Mouse (Mus musculus) thymus, adult 2 months (tissue): ENCODE measurements around the gene Trim80. TPM values are rescaled to one million over a fixed set of nuclear protein-coding genes. Genes with fewer than 3 reads are reported as not detected.

Experiments used
- DNase-seq: peaks from one replicate; pipeline ENCODE4 v3.0.0; 2021
- H3K27ac ChIP-seq: fragments of 200-500 bp; 2 replicates; pipeline ENCODE4 v1.5.1; 2012; ENCODE audit warnings: low read length, control low read depth; ENCODE audit not compliant: control insufficient read depth, insufficient read depth
- H3K27me3 ChIP-seq: fragments of 200-500 bp; 2 replicates; pipeline ENCODE4 v1.6.1; 2012; ENCODE audit warnings: mild to moderate bottlenecking, low read length, moderate library complexity, mixed read lengths; ENCODE audit not compliant: control insufficient read depth, insufficient read depth
- H3K36me3 ChIP-seq: fragments of 200-500 bp; 2 replicates; pipeline ENCODE4 v1.6.1; 2012; ENCODE audit warnings: mild to moderate bottlenecking, low read length, moderate library complexity; ENCODE audit not compliant: control insufficient read depth, insufficient read depth
- H3K4me1 ChIP-seq: fragments of 200-500 bp; replicated peaks from 2 replicates; pipeline ENCODE4 v1.6.1; 2012; ENCODE audit warnings: low read length; ENCODE audit not compliant: control insufficient read depth, insufficient read depth
- H3K4me3 ChIP-seq: fragments of 200-500 bp; 2 replicates; pipeline ENCODE4 v1.5.1; 2012; ENCODE audit warnings: mild to moderate bottlenecking, low read length, control low read depth, moderate library complexity; ENCODE audit not compliant: control insufficient read depth, insufficient read depth
- CTCF ChIP-seq: fragments of 200-500 bp; IDR thresholded peaks from 2 replicates; pipeline ENCODE4 v1.5.1; 2012; ENCODE audit warnings: mild to moderate bottlenecking, control low read depth, low read length, moderate library complexity, borderline replicate concordance; ENCODE audit not compliant: control insufficient read depth, poor library complexity, insufficient read depth; ENCODE audit errors: extremely low read depth
- POLR2A ChIP-seq: fragments of 200-500 bp; IDR thresholded peaks from 2 replicates; pipeline ENCODE4 v1.6.1; 2012; ENCODE audit warnings: mild to moderate bottlenecking, low read length, control low read depth, moderate library complexity; ENCODE audit not compliant: control insufficient read depth, poor library complexity, insufficient read depth; ENCODE audit errors: extremely low read depth
- WGBS: fragments of 180-500 bp; shearing (Covaris S2); methylation state at CpG from one replicate; pipeline ENCODE4 v1.1.7; 2018; 5-methylcytosine and 5-hydroxymethylcytosine counted together
- polyA plus RNA-seq: library from polyadenylated mRNA; depleted of rRNA; stranded (reverse); fragments of >200 nt; gene quantifications from 2 replicates; pipeline ENCODE4 v1.2.3, GENCODE M21; 2012

Gene Trim80
- polyA plus RNA-seq, 1 experiment, result 0.80 TPM

GRCm38 (mm10) chr11:115403338-115404124 is 36.8 kb upstream of the Trim80 start, which contains the start of gene Mrpl58:
Gene Mrpl58 (plus strand): TSS chr11:115403752.
- H3K36me3 ChIP-seq, result no peaks in the 10 kb centered on the region
- TF ChIP-seq POLR2A (peak; percentile 71; the same call in 1 of the 2 replicates), CTCF (0 out of 2 replicates have a peak, but pooled peaks have one; percentile 50)
- 4% methylated on average over 50 of the region's 50 CpGs for WGBS
- DNase-seq, result peak; percentile 84
- H3K27ac ChIP-seq, result peak within 1 kb of the TSS; percentile 73
- H3K4me1 ChIP-seq, result peaks cover 36% of the 10 kb centered on the region
- H3K4me3 ChIP-seq, result peak within 1 kb of the TSS; percentile 87
- H3K27me3 ChIP-seq, result no peaks in the 10 kb centered on the region

- Histone ChIP-seq H3K4me3 (no peak overlapping the region), H3K27me3 (no peaks in the 10 kb centered on the region), H3K4me1 (peaks cover 55% of the 10 kb centered on the region), H3K36me3 (peaks cover 6% of the 10 kb centered on the region), H3K27ac (peak overlapping the region; percentile 98)
- 91% methylated on average over 6 of the region's 6 CpGs for WGBS
- no peak for DNase-seq
- TF ChIP-seq CTCF, result no peak
- TF ChIP-seq POLR2A, result no peak
Measured at GRCm38 (mm10) chr11:115405723-115406122, 34.6 kb upstream of the Trim80 start.

- 6% methylated on average over 17 of the region's 17 CpGs for WGBS
- Histone ChIP-seq H3K4me3 (peak overlapping the region; percentile 3; the same call in 1 of the 2 replicates), H3K27me3 (no peaks in the 10 kb centered on the region), H3K36me3 (peaks cover 10% of the 10 kb centered on the region), H3K4me1 (peaks cover 65% of the 10 kb centered on the region), H3K27ac (peak overlapping the region; percentile 98)
- DNase-seq, result peak; percentile 81
- TF ChIP-seq POLR2A (0 out of 2 replicates have a peak, but pooled peaks have one; percentile 36), CTCF (no peak)
Measured at GRCm38 (mm10) chr11:115406858-115407401, 33.4 kb upstream of the Trim80 start.

- peak; percentile 73 for DNase-seq
- Histone ChIP-seq H3K4me1 (peaks cover 64% of the 10 kb centered on the region), H3K4me3 (peak overlapping the region; percentile 5), H3K27me3 (no peaks in the 10 kb centered on the region), H3K36me3 (peaks cover 10% of the 10 kb centered on the region), H3K27ac (peak overlapping the region; percentile 98)
- 6% methylated on average over 6 of the region's 6 CpGs for WGBS
- 0 out of 2 replicates have a peak, but pooled peaks have one; percentile 16 for TF ChIP-seq POLR2A
- TF ChIP-seq CTCF, result no peak
Measured at GRCm38 (mm10) chr11:115408266-115408920, 32.0 kb upstream of the Trim80 start.

GRCm38 (mm10) chr11:115409556-115409955 is 30.8 kb upstream of the Trim80 start:
- TF ChIP-seq POLR2A (no peak), CTCF (no peak)
- DNase-seq, result no peak
- Histone ChIP-seq H3K27ac (peak overlapping the region; percentile 98), H3K4me3 (no peak overlapping the region), H3K4me1 (peaks cover 67% of the 10 kb centered on the region), H3K27me3 (no peaks in the 10 kb centered on the region), H3K36me3 (peaks cover 10% of the 10 kb centered on the region)
- 93% methylated on average over 7 of the region's 7 CpGs for WGBS

- Histone ChIP-seq H3K27ac (peak within 1 kb of the TSS; percentile 58), H3K4me1 (peaks cover 34% of the 10 kb centered on the region), H3K27me3 (no peaks in the 10 kb centered on the region), H3K4me3 (peak within 1 kb of the TSS; percentile 97), H3K36me3 (peaks cover 15% of the 10 kb centered on the region)
- 1% methylated on average over 54 of the region's 56 CpGs for WGBS
- TF ChIP-seq POLR2A, result peak; percentile 93
- no peak for TF ChIP-seq CTCF
- peak; percentile 95 for DNase-seq
Measured at GRCm38 (mm10) chr11:115419531-115420237, 20.7 kb upstream of the Trim80 start, which contains the start of the genes Atp5h and Kctd2. Gene Atp5h (minus strand): TSS chr11:115419962. Gene Kctd2 (plus strand): TSS chr11:115420128.
